Mouse (Mus musculus) splenic B cell, adult 2 months (primary cell): ENCODE data around the gene Gm3264.
"Not testable (repeated sequence)": the region's sequence is repeated elsewhere in the genome, so short reads cannot be mapped to it uniquely, and the experiment has no call there.

Experiments
- DNase-seq: peaks from one replicate; pipeline ENCODE4 v3.0.0-alpha.2; 2011; ENCODE audit warnings: low read depth, low spot score
- H3K27me3 ChIP-seq: 2 replicates; pipeline ENCODE4 v1.6.1; 2012; ENCODE audit warnings: mild to moderate bottlenecking, low read length, moderate library complexity, mixed read lengths; ENCODE audit not compliant: control insufficient read depth, poor library complexity, insufficient read depth, severe bottlenecking
- H3K36me3 ChIP-seq: 2 replicates; pipeline ENCODE4 v1.6.1; 2012; ENCODE audit warnings: mild to moderate bottlenecking, low read length, moderate library complexity, mixed read lengths; ENCODE audit not compliant: control insufficient read depth, poor library complexity, insufficient read depth, severe bottlenecking

Gm3264 gene

GRCm38 (mm10) chr14:4855299-4855980 is at the start of gene Gm3264:
Gene Gm3264, plus strand, starts transcription at chr14:4855576.
- not testable (repeated sequence) for DNase-seq

GRCm38 (mm10) chr14:4806421-4806820 is 49.0 kb upstream of the Gm3264 start:
- H3K36me3 ChIP-seq, DNase-seq, H3K27me3 ChIP-seq: not testable (repeated sequence)

More at GRCm38 (mm10) chr14:4855299-4855980, at the start of gene Gm3264:
- H3K27me3 ChIP-seq, H3K36me3 ChIP-seq: not testable (repeated sequence)

- H3K36me3 ChIP-seq, DNase-seq, H3K27me3 ChIP-seq: not testable (repeated sequence)
Measured at GRCm38 (mm10) chr14:4821950-4822349, 33.4 kb upstream of the Gm3264 start.

GRCm38 (mm10) chr14:4837806-4838205 is 17.6 kb upstream of the Gm3264 start, which contains the start of gene Gm3269:
Gene Gm3269, plus strand, starts transcription at chr14:4838106.
- DNase-seq, H3K36me3 ChIP-seq, H3K27me3 ChIP-seq: not testable (repeated sequence)

- DNase-seq, H3K27me3 ChIP-seq, H3K36me3 ChIP-seq: not testable (repeated sequence)
Measured at GRCm38 (mm10) chr14:4892116-4892515, 36.7 kb downstream of the Gm3264 start, which contains the start of gene Gm3278. Gene Gm3278, plus strand, starts transcription at chr14:4892416.
